Mouse (Mus musculus) heart, embryonic 13.5 days (tissue): Measurements from ENCODE around the gene Slc2a10. TPM values are rescaled to one million over a fixed set of nuclear protein-coding genes. Genes with fewer than 3 reads are reported as not detected.

ENCODE experiments used
- ATAC-seq: fragments of 200-750 bp; cut with Nextera tagmentation; 2 replicates; pipeline ENCODE4 v1.8.0; 2017; ENCODE audit warnings: moderate TSS enrichment; ENCODE audit not compliant: insufficient number of reproducible peaks, low FRiP score, low TSS enrichment; ENCODE audit errors: extremely low read depth
- H3K27ac ChIP-seq: fragments of 300-500 bp; sonication (generic); replicated peaks from 2 replicates; pipeline ENCODE4 v1.5.1; 2015; ENCODE audit warnings: moderate library complexity, mild to moderate bottlenecking, inconsistent platforms
- H3K27me3 ChIP-seq: fragments of 300-500 bp; sonication (generic); replicated peaks from 2 replicates; pipeline ENCODE4 v1.6.1; 2015; ENCODE audit warnings: mild to moderate bottlenecking, inconsistent platforms
- H3K36me3 ChIP-seq: fragments of 300-500 bp; sonication (generic); 2 replicates; pipeline ENCODE4 v1.6.1; 2015; ENCODE audit warnings: mild to moderate bottlenecking, inconsistent platforms
- H3K4me1 ChIP-seq: fragments of 300-500 bp; sonication (generic); 2 replicates; pipeline ENCODE4 v1.6.1; 2015; ENCODE audit warnings: inconsistent platforms
- H3K4me2 ChIP-seq: fragments of 300-500 bp; sonication (generic); 2 replicates; pipeline ENCODE4 v1.6.1; 2015; ENCODE audit warnings: inconsistent platforms, mild to moderate bottlenecking, moderate library complexity
- H3K4me3 ChIP-seq: fragments of 300-500 bp; sonication (generic); 2 replicates; pipeline ENCODE4 v1.5.1; 2015; ENCODE audit warnings: moderate library complexity, mild to moderate bottlenecking, inconsistent platforms
- H3K9ac ChIP-seq: fragments of 300-500 bp; sonication (generic); 2 replicates; pipeline ENCODE4 v1.6.1; 2015; ENCODE audit warnings: inconsistent platforms, mild to moderate bottlenecking, moderate library complexity
- H3K9me3 ChIP-seq: fragments of 300-500 bp; sonication (generic); 2 replicates; pipeline ENCODE4 v1.6.1; 2016; ENCODE audit warnings: inconsistent platforms
- WGBS: fragments of 180-500 bp; shearing (Covaris S2); methylation state at CpG from one replicate; pipeline ENCODE4 v1.1.7; 2015; ENCODE audit warnings: mixed read lengths; 5-methylcytosine and 5-hydroxymethylcytosine counted together
- polyA plus RNA-seq: library from polyadenylated mRNA; unstranded; fragments of >200 nt; fragmentation: Nextera tagmentation; extraction: Ambion mirVana; gene quantifications from 2 replicates; pipeline ENCODE4 v1.2.1, GENCODE M21; 2015

Slc2a10 gene
- polyA plus RNA-seq: 5.5 and 5.6 TPM in 2 replicates

GRCm38 (mm10) chr2:165503259-165504203, at the start of gene Slc2a10:
TSS of gene Slc2a10 (plus strand) at chr2:165503787.
- Histone ChIP-seq H3K27ac (peak within 1 kb of the TSS; percentile 45), H3K36me3 (no peaks in the 10 kb centered on the region), H3K9me3 (no peaks in the 10 kb centered on the region), H3K4me3 (peak within 1 kb of the TSS; percentile 60), H3K4me1 (peaks cover 23% of the 10 kb centered on the region), H3K9ac (peak within 1 kb of the TSS; percentile 86), H3K4me2 (peak within 1 kb of the TSS; percentile 77), H3K27me3 (peaks cover 10% of the 10 kb centered on the region; the same call in 1 of the 2 replicates)
- 4% methylated on average over 32 of the region's 32 CpGs for WGBS
- ATAC-seq: peak; percentile 58

GRCm38 (mm10) chr2:165456710-165457109, 46.9 kb upstream of the Slc2a10 start:
- no peak for ATAC-seq
- no peaks in the 10 kb centered on the region for H3K9me3 ChIP-seq
- peaks cover 25% of the 10 kb centered on the region; the same call in 1 of the 2 replicates for H3K27me3 ChIP-seq
- H3K4me3 ChIP-seq: no peak overlapping the region
- H3K36me3 ChIP-seq: no peaks in the 10 kb centered on the region
- no peaks in the 10 kb centered on the region for H3K4me1 ChIP-seq
- H3K9ac ChIP-seq: no peak overlapping the region
- no peak overlapping the region for H3K4me2 ChIP-seq
- 62% methylated on average over 2 of the region's 2 CpGs for whole genome bisulfite sequencing
- no peak overlapping the region for H3K27ac ChIP-seq

GRCm38 (mm10) chr2:165458189-165458588, 45.4 kb upstream of the Slc2a10 start:
- no peak for ATAC-seq
- no peaks in the 10 kb centered on the region for H3K36me3 ChIP-seq
- H3K4me3 ChIP-seq: no peak overlapping the region
- H3K4me2 ChIP-seq: no peak overlapping the region
- 52% methylated on average over 5 of the region's 5 CpGs for WGBS
- no peaks in the 10 kb centered on the region for H3K9me3 ChIP-seq
- no peak overlapping the region for H3K27ac ChIP-seq
- peaks cover 30% of the 10 kb centered on the region for H3K27me3 ChIP-seq
- no peak overlapping the region for H3K9ac ChIP-seq
- H3K4me1 ChIP-seq: no peaks in the 10 kb centered on the region

GRCm38 (mm10) chr2:165459663-165460062, 43.9 kb upstream of the Slc2a10 start:
- Histone ChIP-seq H3K9me3 (no peaks in the 10 kb centered on the region), H3K4me2 (no peak overlapping the region), H3K9ac (no peak overlapping the region), H3K36me3 (no peaks in the 10 kb centered on the region), H3K4me1 (no peaks in the 10 kb centered on the region), H3K4me3 (no peak overlapping the region), H3K27ac (no peak overlapping the region), H3K27me3 (peaks cover 37% of the 10 kb centered on the region)
- 22% methylated on average over 7 of the region's 7 CpGs for WGBS
- ATAC-seq: no peak

GRCm38 (mm10) chr2:165467824-165468452, 35.6 kb upstream of the Slc2a10 start:
- Histone ChIP-seq H3K9me3 (no peaks in the 10 kb centered on the region), H3K27ac (no peak overlapping the region), H3K27me3 (peaks cover 56% of the 10 kb centered on the region), H3K9ac (no peak overlapping the region), H3K36me3 (no peaks in the 10 kb centered on the region), H3K4me3 (no peak overlapping the region), H3K4me2 (no peak overlapping the region), H3K4me1 (peaks cover 11% of the 10 kb centered on the region)
- ATAC-seq: no peak
- WGBS: 47% methylated on average over 13 of the region's 15 CpGs

- H3K27me3 ChIP-seq: peaks cover 70% of the 10 kb centered on the region
- H3K9ac ChIP-seq: no peak overlapping the region
- H3K9me3 ChIP-seq: no peaks in the 10 kb centered on the region
- H3K4me2 ChIP-seq: no peak overlapping the region
- no peak for ATAC-seq
- H3K4me1 ChIP-seq: peaks cover 14% of the 10 kb centered on the region
- H3K4me3 ChIP-seq: no peak overlapping the region
- no peaks in the 10 kb centered on the region for H3K36me3 ChIP-seq
- no peak overlapping the region for H3K27ac ChIP-seq
- 35% methylated on average over 5 of the region's 5 CpGs for WGBS
Observed at GRCm38 (mm10) chr2:165470167-165470566, 33.4 kb upstream of the Slc2a10 start.

GRCm38 (mm10) chr2:165471943-165472342, 31.6 kb upstream of the Slc2a10 start:
- Histone ChIP-seq H3K4me1 (peaks cover 14% of the 10 kb centered on the region), H3K36me3 (no peaks in the 10 kb centered on the region), H3K9me3 (no peaks in the 10 kb centered on the region), H3K27me3 (peaks cover 67% of the 10 kb centered on the region), H3K27ac (no peak overlapping the region), H3K4me3 (no peak overlapping the region), H3K9ac (no peak overlapping the region), H3K4me2 (no peak overlapping the region)
- WGBS: 67% methylated on average over 11 of the region's 11 CpGs
- no peak for ATAC-seq

GRCm38 (mm10) chr2:165473003-165473402, 30.6 kb upstream of the Slc2a10 start, which contains the start of gene Slc13a3:
TSS of gene Slc13a3 (minus strand) at chr2:165473230.
- H3K4me3 ChIP-seq: peak within 1 kb of the TSS; percentile 26
- peak within 1 kb of the TSS; percentile 58 for H3K4me2 ChIP-seq
- no peak within 1 kb of the TSS for H3K27ac ChIP-seq
- no peaks in the 10 kb centered on the region for H3K9me3 ChIP-seq
- H3K36me3 ChIP-seq: no peaks in the 10 kb centered on the region
- WGBS: 2% methylated on average over 35 of the region's 35 CpGs
- no peak for ATAC-seq
- peaks cover 12% of the 10 kb centered on the region for H3K4me1 ChIP-seq
- H3K27me3 ChIP-seq: peaks cover 65% of the 10 kb centered on the region
- H3K9ac ChIP-seq: peak within 1 kb of the TSS; percentile 58

GRCm38 (mm10) chr2:165475412-165475811, 28.2 kb upstream of the Slc2a10 start:
- peaks cover 55% of the 10 kb centered on the region for H3K27me3 ChIP-seq
- H3K27ac ChIP-seq: no peak overlapping the region
- no peaks in the 10 kb centered on the region for H3K36me3 ChIP-seq
- peaks cover 5% of the 10 kb centered on the region for H3K4me1 ChIP-seq
- no peak overlapping the region for H3K4me2 ChIP-seq
- 73% methylated on average over 7 of the region's 7 CpGs for WGBS
- H3K9ac ChIP-seq: no peak overlapping the region
- H3K9me3 ChIP-seq: no peaks in the 10 kb centered on the region
- no peak for ATAC-seq
- no peak overlapping the region for H3K4me3 ChIP-seq

GRCm38 (mm10) chr2:165475850-165476249, 27.7 kb upstream of the Slc2a10 start:
- Histone ChIP-seq H3K27ac (no peak overlapping the region), H3K9me3 (no peaks in the 10 kb centered on the region), H3K4me1 (peaks cover 5% of the 10 kb centered on the region), H3K27me3 (peaks cover 51% of the 10 kb centered on the region), H3K36me3 (no peaks in the 10 kb centered on the region), H3K4me2 (no peak overlapping the region), H3K9ac (no peak overlapping the region), H3K4me3 (no peak overlapping the region)
- 61% methylated on average over 5 of the region's 5 CpGs for WGBS
- no peak for ATAC-seq

- WGBS: 60% methylated on average over 8 of the region's 8 CpGs
- H3K27me3 ChIP-seq: no peaks in the 10 kb centered on the region
- ATAC-seq: no peak
- H3K4me2 ChIP-seq: no peak overlapping the region
- no peak overlapping the region for H3K27ac ChIP-seq
- H3K9me3 ChIP-seq: no peaks in the 10 kb centered on the region
- no peak overlapping the region for H3K4me3 ChIP-seq
- H3K4me1 ChIP-seq: peaks cover 11% of the 10 kb centered on the region
- H3K9ac ChIP-seq: no peak overlapping the region
- H3K36me3 ChIP-seq: no peaks in the 10 kb centered on the region
Observed at GRCm38 (mm10) chr2:165482003-165482402, 21.6 kb upstream of the Slc2a10 start.
